Mouse (Mus musculus): ENCODE data around the gene Ist1. TPM values are rescaled to one million over a fixed set of nuclear protein-coding genes. Genes with fewer than 3 reads are reported as not detected.

The Ist1 gene
- polyA plus RNA-seq, 1 experiment from 2014 or later: 38.9 TPM

DNA sequence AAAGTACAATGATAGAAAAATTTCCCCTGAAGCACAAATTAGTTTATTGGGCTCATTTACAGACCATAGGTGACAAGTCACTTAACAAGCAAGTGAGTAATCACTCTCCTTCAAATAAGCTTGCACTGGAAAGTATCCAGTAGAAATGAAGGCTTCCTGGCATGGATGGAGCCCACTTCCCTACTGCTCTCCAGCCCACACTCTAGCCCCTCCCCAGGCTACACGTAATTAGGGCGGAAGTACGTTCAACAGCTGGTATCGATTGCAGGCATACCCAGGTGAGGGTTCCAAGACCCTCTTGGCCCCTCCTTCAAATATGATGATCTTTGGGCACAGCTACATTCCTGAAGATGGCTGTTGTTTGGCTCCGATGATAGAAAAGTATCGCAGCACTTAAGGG, 1.1 kb upstream of the Ist1 start:
- H3K36me3 ChIP-seq (ENCODE audit: control insufficient read depth, insufficient read depth): no peaks in the 10 kb centered on the region
- no peaks in the 10 kb centered on the region for H3K9me3 ChIP-seq (replicated peaks; ENCODE audit: control insufficient read depth, low read length)
- H3K27ac ChIP-seq (ENCODE audit: low read length): no peak overlapping the region
- peaks cover 26% of the 10 kb centered on the region for H3K4me1 ChIP-seq (ENCODE audit: control insufficient read depth, low read depth, low read length)
- peak overlapping the region; percentile 99; the same call in 1 of the 2 replicates for H3K4me3 ChIP-seq (ENCODE audit: low read depth, low read length)
- no peak overlapping the region; the same call in 1 of the 2 replicates for H3K9ac ChIP-seq (ENCODE audit: low read depth, low read length)
- no peak for ATAC-seq (ENCODE audit: low read depth)
- peak overlapping the region; percentile 97 for H3K4me2 ChIP-seq (ENCODE audit: low read depth, low read length)
- WGBS (ENCODE audit: insufficient replicate concordance): 58% methylated on average over 6 of the region's 6 CpGs
- no peaks in the 10 kb centered on the region for H3K27me3 ChIP-seq (ENCODE audit: control insufficient read depth, insufficient read depth, low read depth, low read length)

DNA sequence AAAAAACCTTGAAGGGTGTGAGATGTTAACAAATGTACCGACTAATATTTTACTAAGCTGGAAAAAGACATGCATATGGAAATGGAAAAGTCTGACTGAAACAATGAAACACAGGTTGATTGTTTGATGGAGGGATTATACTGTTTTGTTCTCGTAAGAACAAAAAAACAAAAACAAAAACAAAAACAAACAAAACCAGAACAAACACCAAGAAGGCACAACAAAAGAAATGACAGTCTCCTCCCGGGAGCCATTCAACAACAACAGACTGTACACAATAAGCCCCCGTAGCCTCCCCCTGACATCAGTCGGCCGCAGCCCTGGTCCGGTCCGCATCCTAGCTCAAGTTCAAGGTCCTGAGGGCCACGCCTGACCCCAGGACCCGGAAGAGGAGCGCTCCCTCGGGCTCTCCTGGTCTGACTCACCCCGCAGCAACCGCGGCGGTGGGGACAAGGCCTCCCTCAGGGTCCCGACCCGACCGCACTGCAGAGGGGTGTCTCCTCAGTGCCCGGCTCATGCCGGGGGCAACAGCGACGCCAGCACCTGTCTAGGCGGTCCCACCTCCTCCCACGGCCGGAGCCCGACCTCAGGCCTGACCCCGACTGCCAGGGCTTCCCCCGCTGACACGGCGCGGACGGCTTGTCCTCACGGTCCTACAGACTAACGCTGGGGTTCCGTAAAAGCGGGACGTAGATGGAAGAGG, 466 bp downstream of the Ist1 start:
- Histone ChIP-seq H3K9ac (ENCODE audit: low read depth, low read length) (peak overlapping the region; percentile 97), H3K4me3 (ENCODE audit: low read depth, low read length) (peak overlapping the region; percentile 99), H3K9me3 (replicated peaks; ENCODE audit: control insufficient read depth, low read length) (no peaks in the 10 kb centered on the region), H3K27ac (ENCODE audit: low read length) (peak overlapping the region; percentile 84), H3K27me3 (ENCODE audit: control insufficient read depth, insufficient read depth, low read depth, low read length) (no peaks in the 10 kb centered on the region), H3K4me2 (ENCODE audit: low read depth, low read length) (peak overlapping the region; percentile 81), H3K4me1 (ENCODE audit: control insufficient read depth, low read depth, low read length) (peaks cover 26% of the 10 kb centered on the region), H3K36me3 (ENCODE audit: control insufficient read depth, insufficient read depth) (no peaks in the 10 kb centered on the region)
- WGBS (ENCODE audit: insufficient replicate concordance): under 1% methylated on average over 38 of the region's 38 CpGs
- peak; percentile 70 for ATAC-seq (ENCODE audit: low read depth)

DNA sequence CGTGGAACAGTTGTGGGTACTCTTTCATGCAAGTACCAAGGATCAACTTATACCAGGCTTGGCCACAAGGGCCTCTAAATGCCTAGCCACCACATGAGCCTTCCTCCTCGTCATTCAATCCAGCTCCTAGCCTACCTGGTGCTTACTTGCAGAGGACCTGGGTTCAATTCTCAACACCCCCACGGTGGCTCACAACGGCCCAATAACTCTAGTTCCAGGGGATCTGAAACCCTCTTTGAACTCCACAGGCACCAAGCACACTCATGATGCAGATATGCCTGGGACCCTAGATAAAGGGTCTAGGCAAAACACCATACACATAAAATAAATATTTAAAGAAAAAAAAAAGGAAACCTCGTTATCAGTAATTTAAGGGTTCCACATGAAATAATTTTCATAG, 1.3 kb downstream of the Ist1 start:
- Histone ChIP-seq H3K9me3 (replicated peaks; ENCODE audit: control insufficient read depth, low read length) (no peaks in the 10 kb centered on the region), H3K36me3 (ENCODE audit: control insufficient read depth, insufficient read depth) (no peaks in the 10 kb centered on the region), H3K27ac (ENCODE audit: low read length) (no peak overlapping the region), H3K9ac (ENCODE audit: low read depth, low read length) (peak overlapping the region; percentile 97), H3K4me3 (ENCODE audit: low read depth, low read length) (peak overlapping the region; percentile 99), H3K4me2 (ENCODE audit: low read depth, low read length) (peak overlapping the region; percentile 81), H3K4me1 (ENCODE audit: control insufficient read depth, low read depth, low read length) (peaks cover 26% of the 10 kb centered on the region), H3K27me3 (ENCODE audit: control insufficient read depth, insufficient read depth, low read depth, low read length) (no peaks in the 10 kb centered on the region)
- 29% methylated on average over 5 of the region's 5 CpGs for WGBS (ENCODE audit: insufficient replicate concordance)
- ATAC-seq (ENCODE audit: low read depth): no peak

DNA sequence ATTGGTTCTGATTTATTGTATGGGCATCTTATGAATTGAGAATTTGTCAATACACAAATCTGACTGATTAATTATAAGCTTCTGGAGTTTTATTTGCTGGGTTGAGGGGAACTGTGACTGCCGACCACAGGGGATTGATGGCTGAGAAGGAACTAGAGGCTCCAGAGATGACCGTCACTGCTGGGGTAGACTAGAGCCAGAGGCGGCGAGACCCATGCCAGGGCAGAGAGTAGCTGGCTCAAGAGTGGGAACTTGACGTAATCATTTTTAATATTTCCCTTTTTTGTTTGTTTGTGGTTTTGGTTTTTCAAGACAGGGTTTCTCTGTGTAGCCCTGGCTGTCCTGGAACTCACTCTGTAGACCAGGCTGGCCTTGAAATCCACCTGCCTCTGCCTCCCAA, 5.8 kb downstream of the Ist1 start:
- Histone ChIP-seq H3K9ac (ENCODE audit: low read depth, low read length) (no peak overlapping the region), H3K27me3 (ENCODE audit: control insufficient read depth, insufficient read depth, low read depth, low read length) (no peaks in the 10 kb centered on the region), H3K36me3 (ENCODE audit: control insufficient read depth, insufficient read depth) (peaks cover 8% of the 10 kb centered on the region), H3K4me3 (ENCODE audit: low read depth, low read length) (no peak overlapping the region), H3K4me2 (ENCODE audit: low read depth, low read length) (no peak overlapping the region), H3K9me3 (replicated peaks; ENCODE audit: control insufficient read depth, low read length) (no peaks in the 10 kb centered on the region), H3K4me1 (ENCODE audit: control insufficient read depth, low read depth, low read length) (peaks cover 18% of the 10 kb centered on the region), H3K27ac (ENCODE audit: low read length) (no peak overlapping the region)
- no peak for ATAC-seq (ENCODE audit: low read depth)
- WGBS (ENCODE audit: insufficient replicate concordance): 77% methylated on average over 5 of the region's 5 CpGs

DNA sequence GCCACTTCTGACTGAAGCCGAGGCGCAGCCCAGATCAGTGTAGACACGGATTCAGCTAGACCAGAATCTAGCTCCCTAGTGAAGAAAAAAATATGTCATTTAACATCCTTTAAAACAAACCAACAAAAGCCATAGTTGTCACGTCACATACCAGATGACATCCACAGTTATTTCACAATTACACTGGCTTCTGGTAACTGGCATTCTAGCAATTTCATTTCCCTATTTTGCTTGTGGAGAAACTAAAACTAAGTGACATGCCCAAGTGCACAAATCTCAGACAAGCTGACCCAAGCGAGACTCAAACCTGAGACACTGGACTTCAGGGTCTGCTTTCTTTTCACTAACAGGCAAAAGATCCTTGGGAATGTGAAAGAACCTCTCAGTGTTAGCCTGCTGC, 10.9 kb downstream of the Ist1 start:
- 86% methylated on average over 5 of the region's 5 CpGs for WGBS (ENCODE audit: insufficient replicate concordance)
- ATAC-seq (ENCODE audit: low read depth): no peak
- Histone ChIP-seq H3K36me3 (ENCODE audit: control insufficient read depth, insufficient read depth) (peaks cover 38% of the 10 kb centered on the region), H3K4me2 (ENCODE audit: low read depth, low read length) (no peak overlapping the region), H3K9me3 (replicated peaks; ENCODE audit: control insufficient read depth, low read length) (no peaks in the 10 kb centered on the region), H3K27ac (ENCODE audit: low read length) (0 out of 2 replicates have a peak overlapping the region, but pooled peaks have one; percentile 7), H3K9ac (ENCODE audit: low read depth, low read length) (no peak overlapping the region), H3K27me3 (ENCODE audit: control insufficient read depth, insufficient read depth, low read depth, low read length) (no peaks in the 10 kb centered on the region), H3K4me1 (ENCODE audit: control insufficient read depth, low read depth, low read length) (no peaks in the 10 kb centered on the region; the same call in 1 of the 2 replicates), H3K4me3 (ENCODE audit: low read depth, low read length) (no peak overlapping the region)

DNA sequence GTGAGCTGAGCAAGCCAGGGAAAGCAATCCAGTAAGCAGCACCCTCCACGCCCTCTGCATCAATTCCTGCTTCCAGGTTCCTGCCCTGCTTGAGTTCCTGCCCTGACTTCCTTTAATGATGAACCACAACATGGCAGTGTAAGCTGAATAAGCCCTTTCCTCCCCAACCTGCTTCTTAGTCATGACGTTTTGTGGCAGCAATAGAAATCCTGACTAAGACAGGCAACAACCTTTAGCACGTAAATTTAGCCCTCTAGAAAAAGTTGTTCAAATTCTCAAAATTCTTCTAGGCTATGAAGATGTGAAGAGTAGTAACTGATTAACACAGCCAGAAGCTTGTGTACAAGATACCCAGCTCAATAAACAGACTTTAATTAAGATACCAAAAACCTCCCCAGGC, 11.5 kb downstream of the Ist1 start:
- Histone ChIP-seq H3K4me3 (ENCODE audit: low read depth, low read length) (no peak overlapping the region), H3K27me3 (ENCODE audit: control insufficient read depth, insufficient read depth, low read depth, low read length) (no peaks in the 10 kb centered on the region), H3K27ac (ENCODE audit: low read length) (no peak overlapping the region), H3K36me3 (ENCODE audit: control insufficient read depth, insufficient read depth) (peaks cover 42% of the 10 kb centered on the region), H3K4me2 (ENCODE audit: low read depth, low read length) (no peak overlapping the region), H3K4me1 (ENCODE audit: control insufficient read depth, low read depth, low read length) (no peaks in the 10 kb centered on the region; the same call in 1 of the 2 replicates), H3K9ac (ENCODE audit: low read depth, low read length) (no peak overlapping the region), H3K9me3 (replicated peaks; ENCODE audit: control insufficient read depth, low read length) (no peaks in the 10 kb centered on the region)
- no peak for ATAC-seq (ENCODE audit: low read depth)
- WGBS (ENCODE audit: insufficient replicate concordance): 72% methylated on average over 3 of the region's 3 CpGs

DNA sequence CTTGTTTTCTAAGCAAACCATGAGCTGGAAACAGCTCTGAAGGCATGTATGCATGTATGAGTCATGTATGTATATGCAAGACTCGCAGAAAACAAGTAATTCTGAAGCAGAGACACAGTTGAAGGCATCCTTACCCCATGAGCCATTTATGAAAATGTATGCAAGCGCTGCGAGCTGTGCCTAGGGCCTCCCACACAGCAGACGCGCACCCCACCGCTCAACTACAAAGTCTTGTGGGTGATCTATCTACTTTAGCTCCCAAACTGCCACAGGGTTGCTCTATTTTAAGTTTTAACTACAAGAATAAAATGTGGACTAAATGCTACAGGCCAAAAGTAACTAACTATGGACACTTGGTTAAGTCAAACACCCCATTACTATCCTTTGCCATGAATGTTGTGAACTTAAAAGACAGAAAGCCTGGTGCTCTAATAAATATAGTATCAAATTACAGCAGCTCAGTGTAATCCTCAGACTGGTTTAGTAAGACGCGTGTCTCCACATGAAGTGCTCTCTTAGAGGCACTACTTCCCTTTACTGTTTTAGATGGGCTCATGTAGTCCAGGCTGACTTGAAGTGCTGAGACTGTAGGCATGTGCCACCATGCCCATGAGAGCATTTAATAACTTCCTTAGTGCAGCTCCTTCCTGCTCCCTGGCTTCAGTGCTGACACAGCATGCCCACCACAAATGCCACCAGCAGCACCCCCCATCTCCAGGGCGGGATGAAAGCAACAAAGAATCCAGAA, 17.0 kb downstream of the Ist1 start:
- Histone ChIP-seq H3K9ac (ENCODE audit: low read depth, low read length) (no peak overlapping the region), H3K4me2 (ENCODE audit: low read depth, low read length) (no peak overlapping the region), H3K36me3 (ENCODE audit: control insufficient read depth, insufficient read depth) (peaks cover 56% of the 10 kb centered on the region), H3K4me3 (ENCODE audit: low read depth, low read length) (no peak overlapping the region), H3K9me3 (replicated peaks; ENCODE audit: control insufficient read depth, low read length) (no peaks in the 10 kb centered on the region), H3K27me3 (ENCODE audit: control insufficient read depth, insufficient read depth, low read depth, low read length) (no peaks in the 10 kb centered on the region), H3K4me1 (ENCODE audit: control insufficient read depth, low read depth, low read length) (no peaks in the 10 kb centered on the region), H3K27ac (ENCODE audit: low read length) (no peak overlapping the region)
- no peak for ATAC-seq (ENCODE audit: low read depth)
- 91% methylated on average over 9 of the region's 9 CpGs for WGBS (ENCODE audit: insufficient replicate concordance)

DNA sequence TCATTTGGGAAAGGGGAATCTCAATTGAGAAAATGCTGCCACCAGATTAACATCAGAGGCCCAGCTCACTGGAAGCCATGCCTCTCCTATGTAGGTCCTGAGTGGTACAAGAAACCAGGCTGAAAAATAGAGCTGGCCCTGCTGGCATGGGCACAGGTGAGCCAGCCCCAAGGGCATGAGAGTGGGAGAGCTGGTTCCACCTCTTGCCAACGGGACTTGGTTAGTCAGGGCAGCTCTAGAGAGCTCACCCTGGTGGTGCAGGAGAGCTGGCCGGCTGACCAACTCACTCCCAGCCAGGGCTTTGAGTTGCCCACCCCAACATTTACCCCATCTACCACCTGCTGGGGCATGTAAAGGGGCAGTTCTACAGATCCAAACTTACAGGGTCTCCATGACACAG, 19.5 kb downstream of the Ist1 start:
- Histone ChIP-seq H3K4me2 (ENCODE audit: low read depth, low read length) (no peak overlapping the region), H3K9ac (ENCODE audit: low read depth, low read length) (no peak overlapping the region), H3K27me3 (ENCODE audit: control insufficient read depth, insufficient read depth, low read depth, low read length) (no peaks in the 10 kb centered on the region), H3K9me3 (replicated peaks; ENCODE audit: control insufficient read depth, low read length) (no peaks in the 10 kb centered on the region), H3K4me1 (ENCODE audit: control insufficient read depth, low read depth, low read length) (no peaks in the 10 kb centered on the region), H3K36me3 (ENCODE audit: control insufficient read depth, insufficient read depth) (peaks cover 46% of the 10 kb centered on the region), H3K4me3 (ENCODE audit: low read depth, low read length) (no peak overlapping the region), H3K27ac (ENCODE audit: low read length) (no peak overlapping the region)
- no peak for ATAC-seq (ENCODE audit: low read depth)
- 79% methylated on average over 2 of the region's 2 CpGs for WGBS (ENCODE audit: insufficient replicate concordance)

DNA sequence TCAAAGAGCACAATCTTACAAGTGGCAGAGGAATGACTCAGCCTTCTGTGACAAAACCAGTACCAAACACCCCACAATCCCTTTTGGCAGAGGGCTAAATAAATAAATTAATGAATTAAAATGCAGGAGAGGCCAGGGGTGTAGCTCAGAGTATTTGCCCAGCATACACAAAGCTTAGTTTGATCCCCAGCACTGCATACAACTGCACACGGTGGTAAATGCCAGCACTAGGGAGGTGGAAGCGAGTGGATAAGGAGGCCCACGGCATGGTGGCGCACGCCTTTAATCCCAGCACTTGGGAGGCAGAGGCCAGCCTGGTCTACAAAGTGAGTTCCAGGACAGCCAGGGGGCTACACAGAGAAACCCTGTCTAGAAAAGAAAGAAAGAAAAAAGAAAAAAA, 20.4 kb downstream of the Ist1 start:
- no peaks in the 10 kb centered on the region for H3K4me1 ChIP-seq (ENCODE audit: control insufficient read depth, low read depth, low read length)
- H3K9me3 ChIP-seq (replicated peaks; ENCODE audit: control insufficient read depth, low read length): no peaks in the 10 kb centered on the region
- no peak overlapping the region for H3K9ac ChIP-seq (ENCODE audit: low read depth, low read length)
- no peak overlapping the region for H3K27ac ChIP-seq (ENCODE audit: low read length)
- peaks cover 41% of the 10 kb centered on the region for H3K36me3 ChIP-seq (ENCODE audit: control insufficient read depth, insufficient read depth)
- no peak for ATAC-seq (ENCODE audit: low read depth)
- 89% methylated on average over 5 of the region's 5 CpGs for WGBS (ENCODE audit: insufficient replicate concordance)
- no peaks in the 10 kb centered on the region for H3K27me3 ChIP-seq (ENCODE audit: control insufficient read depth, insufficient read depth, low read depth, low read length)
- H3K4me2 ChIP-seq (ENCODE audit: low read depth, low read length): no peak overlapping the region
- H3K4me3 ChIP-seq (ENCODE audit: low read depth, low read length): no peak overlapping the region
